Mouse (Mus musculus) small intestine, adult 2 months (tissue): ENCODE measurements around the gene Jup.

Experiments used
- CTCF ChIP-seq: fragments of 200-500 bp; IDR thresholded peaks from 2 replicates; pipeline ENCODE4 v1.5.1; 2012; ENCODE audit warnings: low read depth, mild to moderate bottlenecking, control low read depth, inconsistent platforms, low read length, moderate library complexity, mixed read lengths; ENCODE audit not compliant: insufficient replicate concordance, insufficient read length; ENCODE audit errors: extremely low read depth
- POLR2A ChIP-seq: fragments of 200-500 bp; IDR thresholded peaks from 2 replicates; pipeline ENCODE4 v1.6.1; 2012; ENCODE audit warnings: low read depth, mild to moderate bottlenecking, control low read depth, inconsistent platforms, low read length, moderate library complexity

- no peak for TF ChIP-seq POLR2A
- TF ChIP-seq CTCF: no peak
These were observed 9.0 kb downstream of the Jup start for GRCm38 (mm10) chr11:100388588-100388987.
